Mouse (Mus musculus) liver (tissue): Measurements from ENCODE around the gene Ffar3.
A peak's percentile ranks its signal among the peaks of the same experiment; 100 is the strongest.

Experiments
- DNase-seq: peaks from one replicate; pipeline ENCODE4 v3.0.0-alpha.2; 2020; ENCODE audit warnings: mixed read lengths

Gene Ffar3

GRCm38 (mm10) chr7:30856078-30856477 lies at the start of gene Ffar3:
Ffar3 (minus strand) TSS chr7:30856178.
- no peak for DNase-seq

- no peak for DNase-seq
These were observed 48.1 kb upstream of the Ffar3 start for GRCm38 (mm10) chr7:30904042-30904441.

DNA sequence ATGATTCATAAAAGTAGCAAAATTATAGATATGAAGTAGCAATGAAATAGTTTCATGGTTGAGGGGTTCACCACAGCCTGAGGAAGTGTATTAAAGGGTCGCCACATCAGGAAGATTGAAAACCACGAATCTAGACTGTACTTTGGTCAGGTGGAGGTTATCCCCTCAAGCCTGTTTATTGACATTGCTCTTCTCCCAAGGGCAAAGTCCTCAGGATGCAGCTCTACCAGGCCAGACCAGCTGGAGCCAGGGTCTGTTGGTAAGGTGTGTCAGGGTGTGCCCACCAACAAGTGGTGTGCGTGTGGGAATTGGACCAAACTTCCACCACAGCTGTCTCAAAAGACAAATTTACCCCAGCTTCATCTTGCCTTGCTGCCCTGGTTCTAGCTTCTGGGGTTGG lies 39.2 kb upstream of the Ffar3 start:
- DNase-seq, result no peak

DNA sequence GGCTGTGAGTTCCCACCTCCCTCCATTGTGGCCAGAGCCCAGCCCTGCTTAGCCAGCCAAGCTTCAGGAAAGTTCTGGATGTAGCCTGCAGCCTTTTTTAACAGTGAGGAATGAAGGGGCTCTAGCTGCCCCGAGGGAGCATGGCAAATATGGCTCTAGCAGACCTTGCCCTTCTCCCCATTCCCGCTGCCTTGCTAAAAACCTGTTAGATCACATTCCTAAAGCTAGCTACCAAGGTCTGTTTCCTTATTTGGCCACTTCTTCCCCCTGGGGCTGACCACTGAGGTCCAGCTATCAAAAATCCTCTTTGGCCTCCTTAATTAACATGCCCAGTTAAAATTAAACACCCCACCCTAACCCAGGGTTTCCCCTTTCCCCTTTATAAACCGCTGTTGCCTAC lies 36.5 kb upstream of the Ffar3 start:
- DNase-seq, result no peak

DNA sequence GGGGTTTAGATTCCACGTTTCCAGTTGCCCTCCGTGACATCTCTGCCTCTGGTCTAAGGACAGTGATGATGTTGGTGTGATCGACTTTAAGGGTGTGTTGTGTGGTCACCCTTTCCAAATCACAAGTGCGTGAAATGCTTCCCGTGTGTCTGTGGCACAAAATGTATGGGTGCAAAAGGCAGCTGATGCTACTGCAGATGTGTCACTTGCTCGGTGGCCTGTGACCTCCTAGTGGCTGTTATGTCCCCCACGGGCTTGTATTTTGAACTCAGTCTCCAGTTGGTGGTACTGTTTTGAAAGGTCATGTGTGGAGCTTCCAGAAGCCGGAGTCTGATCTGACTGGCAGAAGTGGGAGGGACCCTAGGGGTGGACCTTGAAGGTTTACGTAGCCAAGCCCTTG lies 35.8 kb upstream of the Ffar3 start:
- DNase-seq, result no peak

GRCm38 (mm10) chr7:30890681-30891080 lies 34.7 kb upstream of the Ffar3 start:
- no peak for DNase-seq

DNA sequence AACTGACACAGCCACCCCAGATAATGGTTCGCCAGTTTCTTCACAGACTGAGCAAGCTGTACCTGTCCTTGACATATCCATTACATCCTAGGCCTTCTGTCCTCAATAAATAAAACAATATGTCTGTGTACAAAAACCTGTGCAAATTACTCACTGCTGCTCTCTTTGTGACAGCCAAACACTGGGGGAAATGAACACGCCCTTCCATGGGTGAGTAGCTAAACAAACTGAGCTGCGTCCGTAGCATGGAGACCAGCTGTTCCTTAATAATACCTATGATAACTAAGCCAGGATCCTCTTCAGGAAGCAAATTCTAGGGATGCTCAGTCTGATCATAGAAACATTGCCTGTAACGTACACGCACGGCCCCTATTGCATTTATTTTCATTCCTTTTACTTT lies 32.8 kb upstream of the Ffar3 start:
- DNase-seq, result no peak

DNA sequence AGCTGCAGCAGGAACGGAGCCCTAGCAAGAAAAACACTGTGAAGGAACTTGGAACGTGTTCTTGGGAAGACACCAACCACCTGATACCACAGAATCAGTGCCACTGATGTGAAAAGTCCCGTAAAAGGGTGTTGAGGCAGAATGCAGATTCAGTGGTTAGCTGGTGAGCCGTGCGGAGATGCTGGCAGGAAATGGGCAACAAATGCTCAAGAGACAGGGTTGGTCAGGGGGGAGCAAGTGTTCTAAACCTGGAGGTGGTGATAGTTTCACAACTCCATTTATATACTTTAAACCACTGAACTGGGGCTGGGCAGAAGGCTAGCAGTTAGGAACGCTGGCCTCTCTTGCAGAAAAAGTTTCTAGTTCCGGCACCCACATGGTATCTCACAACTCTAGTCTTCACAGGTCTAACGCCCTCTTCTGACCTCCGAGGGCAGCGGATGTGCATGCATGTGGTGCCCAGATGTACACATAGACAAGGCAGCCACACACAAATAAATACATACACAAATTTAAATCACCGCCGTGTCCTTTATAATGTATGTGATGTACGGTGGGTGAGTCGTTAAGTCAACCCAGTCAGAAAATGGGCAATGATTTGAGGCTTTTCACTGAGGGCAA lies 31.7 kb upstream of the Ffar3 start:
- DNase-seq, result no peak

- no peak for DNase-seq
These were observed 30.9 kb upstream of the Ffar3 start for GRCm38 (mm10) chr7:30886852-30887251.

DNA sequence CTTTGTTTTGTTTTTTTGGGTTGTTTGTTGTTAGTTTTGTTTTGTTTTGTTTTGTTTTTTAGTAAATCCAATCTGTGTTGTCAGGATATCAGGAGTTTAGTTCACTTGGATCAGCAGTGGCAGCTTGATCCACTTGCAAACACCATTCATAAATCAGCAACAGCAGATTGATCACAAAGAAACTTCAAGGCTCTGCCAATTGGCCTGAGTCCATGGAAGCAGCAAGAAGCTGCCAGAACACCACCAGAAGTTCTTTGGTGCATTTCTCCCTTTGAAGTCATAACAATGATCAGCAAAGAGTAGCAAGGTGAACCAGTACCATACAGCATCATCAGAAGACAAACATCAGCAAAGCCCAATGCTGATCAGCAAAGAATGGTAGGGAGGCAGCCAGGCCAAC lies 28.1 kb upstream of the Ffar3 start:
- no peak for DNase-seq

DNA sequence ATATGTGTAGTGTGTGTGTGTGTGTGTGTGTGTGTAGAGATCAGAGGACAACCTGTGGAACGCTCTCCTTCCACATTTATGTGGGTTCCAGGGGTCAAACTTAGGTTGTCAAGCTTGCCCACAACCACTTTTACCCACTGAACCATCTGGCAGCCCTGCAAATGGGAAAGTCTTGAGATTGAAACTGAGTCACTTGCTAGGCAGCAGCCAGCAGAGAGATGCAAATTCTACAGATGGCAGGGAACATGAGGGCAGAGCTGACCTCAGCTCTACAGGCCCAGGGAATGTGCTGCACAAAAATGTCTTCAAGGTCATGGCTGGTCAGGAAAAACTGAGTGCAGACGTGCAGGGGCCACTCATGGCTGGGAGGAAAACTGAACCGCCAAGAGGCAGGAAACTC lies 25.4 kb upstream of the Ffar3 start:
- DNase-seq, result no peak

- DNase-seq, result no peak
These were observed 24.2 kb upstream of the Ffar3 start, which contains the start of gene Cd22 for GRCm38 (mm10) chr7:30880176-30880575. Cd22 (minus strand) TSS chr7:30880342.

DNA sequence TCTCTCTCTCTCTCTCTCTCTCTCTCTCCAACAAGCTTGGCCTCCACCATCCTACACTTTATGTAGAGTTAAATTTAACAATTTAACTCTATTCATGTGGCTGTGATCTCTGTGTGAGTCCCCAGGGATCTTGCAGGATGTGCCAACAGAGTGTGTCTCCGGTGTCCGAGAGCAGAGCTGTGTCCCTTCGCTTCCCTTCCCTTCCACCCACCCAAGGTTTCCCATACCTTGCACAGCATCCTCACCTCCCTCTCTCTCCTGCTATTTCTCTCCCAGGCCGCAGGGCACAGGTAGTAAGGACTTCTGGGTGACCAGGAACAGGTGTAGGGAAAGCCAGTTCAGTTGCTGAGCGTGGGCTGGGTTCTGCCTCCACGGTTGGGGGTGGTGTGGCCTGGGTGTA lies 23.0 kb upstream of the Ffar3 start:
- DNase-seq, result no peak

GRCm38 (mm10) chr7:30873083-30873482 lies 17.1 kb upstream of the Ffar3 start:
- peak; percentile 74 for DNase-seq

- DNase-seq, result no peak
These were observed 7.4 kb upstream of the Ffar3 start for GRCm38 (mm10) chr7:30863386-30863785.

DNA sequence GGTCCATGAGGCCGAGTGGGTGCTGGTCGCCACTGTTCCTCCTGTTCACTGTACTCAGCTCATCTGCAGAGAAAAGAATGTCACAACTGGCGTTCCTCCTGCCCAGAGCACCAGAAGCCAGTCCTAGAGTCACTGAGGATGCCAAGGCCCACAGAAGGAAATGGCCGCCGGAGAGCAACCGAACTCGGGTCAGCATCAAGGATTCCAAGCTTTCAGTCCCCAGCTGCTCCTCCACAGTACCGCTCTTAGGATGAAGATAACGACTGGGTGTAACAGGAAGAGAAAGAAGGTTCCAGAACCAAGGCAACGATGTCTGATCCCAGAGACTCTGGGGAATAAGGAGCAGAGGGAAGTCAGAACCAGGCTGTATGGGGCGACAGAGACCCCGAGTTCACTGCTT lies 5.5 kb upstream of the Ffar3 start, which contains the start of gene Ffar1:
Gene Ffar1, minus strand, starts transcription at position 101 of the 400 bp plus-strand sequence.
- DNase-seq, result no peak

GRCm38 (mm10) chr7:30859635-30860402 lies 3.8 kb upstream of the Ffar3 start:
- peak; percentile 65 for DNase-seq

DNA sequence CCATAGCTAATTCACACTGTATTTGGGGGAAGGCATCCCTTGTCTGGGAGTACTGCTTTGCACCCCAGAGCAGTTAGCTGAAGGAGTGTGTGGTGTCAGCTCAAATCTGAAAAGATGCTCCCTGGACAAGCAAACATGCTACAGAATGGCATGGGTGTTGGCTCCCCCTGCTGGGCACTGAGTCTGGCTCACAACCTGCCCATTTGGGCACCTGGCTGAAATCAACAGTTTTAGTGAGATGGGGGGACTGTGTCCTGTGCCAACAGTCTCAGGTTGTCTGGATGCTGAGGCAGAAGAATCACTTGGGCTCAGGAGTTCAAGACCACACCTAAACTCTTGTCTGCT lies 3.3 kb upstream of the Ffar3 start:
- peak; percentile 71 for DNase-seq

- no peak for DNase-seq
These were observed 1.8 kb upstream of the Ffar3 start for GRCm38 (mm10) chr7:30857746-30858145.

DNA sequence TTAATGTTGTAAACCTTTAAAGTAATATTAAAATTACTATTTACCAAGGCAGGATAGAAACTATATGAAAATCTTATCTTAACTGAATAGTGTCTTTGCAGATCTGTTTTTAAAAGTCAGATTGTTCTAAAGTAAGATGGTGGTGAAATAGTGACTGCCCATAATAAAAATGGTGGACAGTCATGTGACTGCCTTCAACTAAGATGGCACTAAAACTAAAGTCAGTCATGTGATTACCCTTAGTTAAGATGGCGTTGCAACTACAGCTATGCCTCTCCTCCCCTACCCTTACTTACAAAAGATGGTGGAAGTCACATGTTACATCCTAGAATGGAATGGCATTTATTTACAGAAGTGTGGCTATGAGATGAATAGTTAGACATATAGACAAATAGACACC lies 4.6 kb downstream of the Ffar3 start:
- no peak for DNase-seq

- no peak for DNase-seq
These were observed 8.0 kb downstream of the Ffar3 start for GRCm38 (mm10) chr7:30847934-30848333.

GRCm38 (mm10) chr7:30847386-30847785 lies 8.6 kb downstream of the Ffar3 start:
- no peak for DNase-seq

GRCm38 (mm10) chr7:30846505-30847053 lies 9.4 kb downstream of the Ffar3 start:
- DNase-seq, result no peak

DNA sequence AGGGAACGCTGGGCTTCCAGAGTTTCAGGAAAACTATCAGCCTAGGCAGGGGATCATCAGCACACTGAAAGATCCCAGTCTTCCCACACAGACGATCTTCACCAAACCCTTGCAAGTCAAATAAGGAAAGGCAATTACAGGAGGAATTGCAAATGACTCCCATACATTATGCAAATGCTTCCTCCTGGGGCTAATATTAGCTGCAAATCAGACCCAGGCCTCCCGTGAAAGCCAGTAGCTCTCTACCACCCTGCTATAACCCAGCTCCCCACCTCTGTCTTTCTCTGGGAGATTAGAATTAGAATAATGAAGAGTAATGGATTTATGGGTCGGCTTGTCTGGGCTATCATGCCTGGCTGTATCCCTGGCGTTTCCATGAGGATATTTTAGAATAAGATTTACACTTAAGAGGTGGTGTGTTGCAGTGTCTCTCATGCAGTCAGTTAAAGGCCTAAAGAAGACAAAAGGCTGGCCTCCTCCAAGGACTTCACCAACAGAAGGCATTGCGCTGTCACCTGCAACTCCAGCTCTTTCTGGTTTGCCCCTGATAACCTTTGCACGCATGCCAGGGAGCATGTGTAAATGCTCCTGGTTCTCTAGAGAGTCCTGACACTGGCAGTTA lies 11.2 kb downstream of the Ffar3 start:
- no peak for DNase-seq
